8 mouse cellular contexts compared by ENCODE assay signal in genomic region chr2:168052689-168053088, GRCm38 (mm10). TPM values are rescaled to one million over a fixed set of nuclear protein-coding genes. Genes with fewer than 3 reads are reported as not detected.
DNase-seq lines count a peak whose midpoint lies in the region; ATAC-seq and TF ChIP-seq lines count a peak whose summit lies in the region.

No protein-coding gene starts in this region.

- H3K27me3 ChIP-seq in heart, embryonic 10.5 days (ENCODE audit: insufficient read depth, poor library complexity, severe bottlenecking) = peaks cover 9% of the 10 kb centered on the region
- H3K27me3 ChIP-seq in heart, embryonic 11.5 days (ENCODE audit: control insufficient read depth, insufficient read depth, low read length) = peaks cover 3% of the 10 kb centered on the region; the same call in 1 of the 2 replicates
- H3K27me3 ChIP-seq in small intestine, adult 2 months (ENCODE audit: control insufficient read depth, insufficient read depth, low read length) = peaks cover 19% of the 10 kb centered on the region

- TF ChIP-seq POLR2A in bone marrow macrophage, adult 2 months (IDR thresholded peaks at IDR 0.05; ENCODE audit: borderline replicate concordance, low read depth, low read length) = no peak
- no peak for TF ChIP-seq POLR2A in small intestine, adult 2 months (IDR thresholded peaks at IDR 0.05; ENCODE audit: low read depth, low read length)

- peak; percentile 77 for TF ChIP-seq CTCF in bone marrow macrophage, adult 2 months (IDR thresholded peaks at IDR 0.05; ENCODE audit: low read depth, low read length)
- peak; percentile 70; the same call in 1 of the 2 replicates for TF ChIP-seq CTCF in small intestine, adult 2 months (IDR thresholded peaks at IDR 0.05; ENCODE audit: extremely low read depth, insufficient read length, insufficient replicate concordance, low read depth, low read length)

- H3K36me3 ChIP-seq in heart, embryonic 10.5 days = no peaks in the 10 kb centered on the region
- no peaks in the 10 kb centered on the region for H3K36me3 ChIP-seq in heart, embryonic 11.5 days (ENCODE audit: control insufficient read depth, insufficient read depth, low read length)
- no peaks in the 10 kb centered on the region for H3K36me3 ChIP-seq in small intestine, adult 2 months (ENCODE audit: control insufficient read depth, insufficient read depth, low read length)

- WGBS in heart, embryonic 10.5 days = 8% methylated on average over 2 of the region's 2 CpGs
- 9% methylated on average over 2 of the region's 2 CpGs for WGBS in heart, embryonic 11.5 days (ENCODE audit: insufficient replicate concordance)
- WGBS in small intestine, adult 2 months = 17% methylated on average over 2 of the region's 2 CpGs

- peaks cover 53% of the 10 kb centered on the region for H3K4me1 ChIP-seq in heart, embryonic 10.5 days
- H3K4me1 ChIP-seq in heart, embryonic 11.5 days (ENCODE audit: control insufficient read depth, insufficient read depth, low read length) = peaks cover 28% of the 10 kb centered on the region
- no peaks in the 10 kb centered on the region for H3K4me1 ChIP-seq in bone marrow macrophage, adult 2 months (ENCODE audit: control insufficient read depth, insufficient read depth, low read length)
- H3K4me1 ChIP-seq in small intestine, adult 2 months (ENCODE audit: control insufficient read depth, insufficient read depth, insufficient read length, low read length) = peaks cover 5% of the 10 kb centered on the region

- H3K27ac ChIP-seq in heart, embryonic 10.5 days = peak overlapping the region; percentile 9; the same call in 1 of the 2 replicates
- no peak overlapping the region for H3K27ac ChIP-seq in heart, embryonic 11.5 days (ENCODE audit: low read depth, low read length)
- no peak overlapping the region for H3K27ac ChIP-seq in bone marrow macrophage, adult 2 months (ENCODE audit: insufficient read depth, low read depth, low read length)
- no peak overlapping the region for H3K27ac ChIP-seq in small intestine, adult 2 months (ENCODE audit: insufficient read depth, low read depth, low read length)

- H3K9me3 ChIP-seq in heart, embryonic 10.5 days = no peaks in the 10 kb centered on the region
- no peaks in the 10 kb centered on the region for H3K9me3 ChIP-seq in heart, embryonic 11.5 days (replicated peaks; ENCODE audit: control insufficient read depth, low read length)

- intact Hi-C loops in left cerebral cortex, postnatal 36 days (cut with DNase I) = loop anchor here (5.0 kb wide), 1 partner anchor 45 kb away; no protein-coding TSS in a partner anchor

- H3K9ac ChIP-seq in heart, embryonic 11.5 days (ENCODE audit: low read depth, low read length) = no peak overlapping the region

- no peak for DNase-seq in heart, embryonic 10.5 days (ENCODE audit: low spot score)
- peak; percentile 64 for DNase-seq in ovary, postnatal 36 days (ENCODE audit: low spot score)
- no peak for DNase-seq in ovary, postnatal 10 days (ENCODE audit: low spot score)
- peak; percentile 76 to 79 for DNase-seq in kidney, postnatal 25 days
- DNase-seq in left cerebral cortex, postnatal 36 days (ENCODE audit: low spot score in 2 of 2) = no peak

- no peak overlapping the region for H3K4me2 ChIP-seq in heart, embryonic 11.5 days

- no peak overlapping the region for H3K4me3 ChIP-seq in heart, embryonic 10.5 days
- no peak overlapping the region for H3K4me3 ChIP-seq in heart, embryonic 11.5 days (ENCODE audit: low read depth, low read length)
- no peak overlapping the region for H3K4me3 ChIP-seq in bone marrow macrophage, adult 2 months (ENCODE audit: insufficient read depth, low read length)
- no peak overlapping the region for H3K4me3 ChIP-seq in small intestine, adult 2 months (ENCODE audit: low read depth, low read length)

- no peak for ATAC-seq in heart, embryonic 11.5 days (replicated peaks; ENCODE audit: insufficient number of reproducible peaks, low FRiP score, low TSS enrichment)

RNA-seq across cellular contexts. Expression of gene Pard6b, which starts 28.1 kb away (rescaled TPM):
- polyA plus RNA-seq in heart, embryonic 10.5 days (2016; fragmentation: Nextera tagmentation; extraction: Ambion mirVana) = 12.2 and 15.0 TPM in 2 replicates
- 8.9 and 11.8 TPM in 2 replicates for polyA plus RNA-seq in heart, embryonic 11.5 days (2014; fragmentation: Nextera tagmentation; extraction: Ambion mirVana)
- polyA plus RNA-seq in bone marrow macrophage, adult 2 months (2012; ENCODE audit: insufficient read depth, insufficient read length, missing spikeins) = not detected in 2 replicates
- polyA plus RNA-seq in small intestine, adult 2 months (2012; rRNA removed) = 18.2 and 55.5 TPM in 2 replicates
- 1 to 10 TPM; 4.4 to 5.8 TPM for total RNA-seq in left cerebral cortex, postnatal 36 days (2021)

RNA-seq across cellular contexts. Expression of gene Ripor3, which starts 42.3 kb away (rescaled TPM):
- polyA plus RNA-seq in heart, embryonic 10.5 days (2016; fragmentation: Nextera tagmentation; extraction: Ambion mirVana) = 1.3 and 2.5 TPM in 2 replicates
- polyA plus RNA-seq in heart, embryonic 11.5 days (2014; fragmentation: Nextera tagmentation; extraction: Ambion mirVana) = 0.97 and 2.1 TPM in 2 replicates
- polyA plus RNA-seq in bone marrow macrophage, adult 2 months (2012; ENCODE audit: insufficient read depth, insufficient read length, missing spikeins) = not detected in 2 replicates
- polyA plus RNA-seq in small intestine, adult 2 months (2012; rRNA removed) = 2.5 and 5.3 TPM in 2 replicates
- 1 to 10 TPM in 1 of 2 experiments, under 1 TPM in 1; 0.32 to 1.7 TPM for total RNA-seq in left cerebral cortex, postnatal 36 days (2021)

Comparison
In these comparisons a context has a peak if more than half of its experiments do, and no peak if none do; other contexts are left out.
1. DNase-seq: peak in ovary, postnatal 36 days (single experiment) and kidney, postnatal 25 days (2 of 2); none in heart, embryonic 10.5 days (single experiment), ovary, postnatal 10 days (single experiment) and left cerebral cortex, postnatal 36 days (0 of 2).